Mouse (Mus musculus): ENCODE measurements around the gene Gm8024. TPM values are rescaled to one million over a fixed set of nuclear protein-coding genes. Genes with fewer than 3 reads are reported as not detected.

Gene Gm8024
- not detected for polyA plus RNA-seq (2017; shearing (Covaris generic))

DNA sequence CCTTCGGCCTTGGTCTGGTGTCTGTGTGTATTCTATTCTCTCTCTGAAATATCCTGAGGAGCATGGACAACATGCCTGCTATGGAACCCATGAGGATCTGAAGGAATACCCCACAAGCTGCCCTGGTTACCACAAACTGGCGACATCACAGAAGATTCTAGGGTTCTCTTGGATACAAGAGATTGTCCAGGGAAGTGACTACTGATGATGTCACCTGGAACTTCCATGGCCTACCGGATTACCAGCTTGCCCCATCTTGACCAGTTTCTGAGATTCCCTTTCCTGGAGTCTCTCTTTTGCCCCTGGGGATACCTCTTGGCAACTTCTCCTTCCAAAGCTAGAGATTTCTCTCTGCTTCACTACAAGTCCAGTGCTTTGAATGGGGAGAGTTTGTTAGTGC, at the start of gene Gm8024:
Gene Gm8024, minus strand, starts transcription at position 101 of the 400 bp plus-strand sequence.

DNA sequence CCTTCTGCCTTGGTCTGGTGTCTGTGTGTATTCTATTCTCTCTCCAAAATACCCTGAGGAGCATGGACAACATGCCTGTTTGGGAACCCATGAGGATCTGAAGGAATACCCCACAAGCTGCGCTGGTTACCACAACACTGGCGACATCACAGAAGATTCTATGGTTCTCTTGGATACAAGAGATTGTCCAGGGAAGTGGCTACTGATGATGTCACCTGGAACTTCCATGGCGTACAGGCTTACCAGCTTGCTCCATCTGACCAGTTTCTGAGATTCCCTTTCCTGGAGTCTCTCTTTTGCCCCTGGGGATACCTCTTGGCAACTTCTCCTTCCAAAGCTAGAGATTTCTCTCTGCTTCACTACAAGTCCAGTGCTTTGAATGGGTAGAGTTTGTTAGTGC, 21.8 kb downstream of the Gm8024 start, which contains the start of gene Gm8020:
Gene Gm8020, minus strand, starts transcription at position 101 of the 400 bp plus-strand sequence.

Other genes with a start within 250 kb of the Gm8024 start
- under 1 TPM in 1 of 2 experiments, not detected in 1; 0.21 TPM for gene Gm9611, start 226.9 kb downstream of the Gm8024 start, polyA plus RNA-seq (2017; shearing (Covaris generic))
- not detected for gene Gm7995, start 214.1 kb downstream of the Gm8024 start, polyA plus RNA-seq (2017; shearing (Covaris generic))
- gene Gm8005, start 84.6 kb downstream of the Gm8024 start, polyA plus RNA-seq (2017; shearing (Covaris generic)) = not detected
- gene Gm8011, start 60.4 kb downstream of the Gm8024 start, polyA plus RNA-seq (2017; shearing (Covaris generic)) = under 1 TPM in 1 of 2 experiments, not detected in 1; 0.11 TPM
- not detected for gene Gm8020, start 21.9 kb downstream of the Gm8024 start, polyA plus RNA-seq (2017; shearing (Covaris generic))
- not detected for gene Gm17124, start 75.6 kb upstream of the Gm8024 start, polyA plus RNA-seq (2017; shearing (Covaris generic))
- gene Gm3633, start 117.6 kb upstream of the Gm8024 start, polyA plus RNA-seq (2017; shearing (Covaris generic)) = under 1 TPM in 1 of 2 experiments, not detected in 1; 0.16 TPM
- gene Gm10378, start 131.7 kb upstream of the Gm8024 start, polyA plus RNA-seq (2017; shearing (Covaris generic)) = not detected
- gene Gm3015, start 244.5 kb upstream of the Gm8024 start, polyA plus RNA-seq (2017; shearing (Covaris generic)) = not detected

Data from activated CD4-positive, CD25-positive, alpha-beta regulatory T cell (primary cell).